ENCODE assay signal across 18 mouse cellular contexts in the genomic region with DNA sequence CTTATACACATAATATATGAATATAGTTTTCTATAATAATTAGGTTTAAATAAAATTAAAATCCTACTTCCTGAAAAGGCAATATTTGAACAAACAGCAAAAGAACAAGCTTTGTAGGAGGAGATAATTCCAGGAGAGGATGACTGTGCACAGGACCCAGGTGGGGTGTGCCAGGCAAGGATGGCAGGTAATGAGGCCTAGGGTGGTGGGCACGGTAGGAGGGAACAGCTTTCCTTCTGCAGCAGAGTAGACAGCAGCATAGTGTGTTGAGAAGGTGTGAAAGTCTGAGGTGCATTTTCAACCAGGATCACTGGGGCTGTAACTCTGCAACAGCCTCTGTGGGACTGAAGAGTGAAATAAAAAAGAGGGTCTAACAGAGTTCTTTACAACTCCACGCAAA.
"Had no signal": no experiment of that assay in that cellular context is flagged by ENCODE, and none has a peak within 500 bp of the region (broad histone marks: within the 10 kb centered on the region; RNA-seq: fewer than 3 reads in every experiment).

No protein-coding gene starts in this region.

- ATAC-seq: liver, postnatal 0 days; lung, postnatal 0 days; midbrain, embryonic 13.5 days; midbrain, embryonic 15.5 days had no signal

- H3K27me3 ChIP-seq: liver, embryonic 15.5 days; lung, embryonic 15.5 days; megakaryocyte, embryonic 14.5 days; midbrain, embryonic 13.5 days; midbrain, embryonic 15.5 days; stomach, embryonic 15.5 days had no signal

- H3K9ac ChIP-seq: liver, embryonic 15.5 days; liver, postnatal 0 days; lung, embryonic 15.5 days; midbrain, embryonic 13.5 days; midbrain, embryonic 15.5 days; stomach, embryonic 15.5 days had no signal

- H3K4me3 ChIP-seq: liver, embryonic 15.5 days; lung, embryonic 15.5 days; megakaryocyte, embryonic 14.5 days; midbrain, embryonic 13.5 days; midbrain, embryonic 15.5 days; stomach, embryonic 15.5 days had no signal

- H3K4me1 ChIP-seq: liver, embryonic 15.5 days; lung, embryonic 15.5 days; megakaryocyte, embryonic 14.5 days; midbrain, embryonic 15.5 days; stomach, embryonic 15.5 days had no signal

- DNase-seq: liver, postnatal 0 days; lung, adult 2 months; lung, postnatal 14 days; lung, postnatal 36 days; right cerebral cortex, postnatal 14 days; thymus, adult 2 months; thymus, postnatal 25 days; thymus, postnatal 4 days had no signal

- H3K9me3 ChIP-seq: liver, embryonic 15.5 days; lung, embryonic 15.5 days; megakaryocyte, embryonic 14.5 days; midbrain, embryonic 13.5 days; midbrain, embryonic 15.5 days; stomach, embryonic 15.5 days had no signal

- H3K4me2 ChIP-seq: liver, embryonic 15.5 days; lung, embryonic 15.5 days; midbrain, embryonic 11.5 days; midbrain, embryonic 13.5 days; midbrain, embryonic 15.5 days; stomach, embryonic 15.5 days had no signal

- H3K27ac ChIP-seq: liver, embryonic 15.5 days; lung, embryonic 15.5 days; macrophage; midbrain, embryonic 13.5 days; midbrain, embryonic 15.5 days; stomach, embryonic 15.5 days; stomach, postnatal 0 days had no signal

- H3K36me3 ChIP-seq: liver, embryonic 15.5 days; lung, embryonic 15.5 days; midbrain, embryonic 13.5 days; midbrain, embryonic 15.5 days; stomach, embryonic 15.5 days had no signal
